Mouse (Mus musculus): Measurements from ENCODE around the gene Smpd2.
A peak's percentile ranks its signal among the peaks of the same experiment; 100 is the strongest.

Gene Smpd2

GRCm38 (mm10) chr10:41451656-41452055 lies 38.5 kb downstream of the Smpd2 start:
- no peak for DNase-seq (ENCODE audit: low spot score in 2 of 2)

- DNase-seq (ENCODE audit: low spot score in 2 of 2) = no peak
Observed at GRCm38 (mm10) chr10:41450780-41451522, 39.2 kb downstream of the Smpd2 start.

GRCm38 (mm10) chr10:41450137-41450670 lies 40.0 kb downstream of the Smpd2 start, which contains the start of gene Zbtb24:
TSS of gene Zbtb24 (plus strand) at chr10:41450383.
- peak; percentile 93 to 94 for DNase-seq (ENCODE audit: low spot score in 2 of 2)

GRCm38 (mm10) chr10:41449684-41450083 lies 40.5 kb downstream of the Smpd2 start:
- DNase-seq (ENCODE audit: low spot score in 2 of 2) = peak in 1 of 2 experiments; percentile 37

GRCm38 (mm10) chr10:41448216-41448615 lies 42.0 kb downstream of the Smpd2 start:
- no peak for DNase-seq (ENCODE audit: low spot score in 2 of 2)
